Mouse (Mus musculus) MEL-GATA-1-ER (cell line): ENCODE data around the gene Usb1.
"Not testable (repeated sequence)": the region's sequence is repeated elsewhere in the genome, so short reads cannot be mapped to it uniquely, and the experiment has no call there.

Experiments
- DNase-seq: peaks from one replicate; pipeline ENCODE4 v3.0.0-alpha.2; 2012; ENCODE audit warnings: low read depth; ENCODE audit errors: extremely low read depth

The Usb1 gene

DNA sequence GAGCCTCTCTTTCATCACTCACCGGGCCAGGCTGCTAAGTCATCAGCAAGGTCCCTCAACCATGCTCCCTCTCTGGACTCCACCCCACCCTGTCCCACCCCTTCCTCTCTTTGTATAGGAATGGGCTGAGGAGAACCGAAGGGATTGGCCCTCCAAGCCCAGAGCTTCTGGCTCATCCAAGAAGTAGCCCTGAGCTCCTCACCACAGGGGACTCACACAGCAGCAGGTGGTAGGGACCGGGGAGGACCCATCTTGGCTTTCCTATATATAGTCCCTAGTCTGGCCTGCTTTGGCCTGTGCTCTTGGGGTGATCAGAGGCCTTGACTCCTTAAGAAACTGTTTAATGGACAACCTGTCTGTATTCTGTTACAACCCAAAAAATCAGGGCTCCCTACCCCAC, 42.3 kb downstream of the Usb1 start:
- no peak for DNase-seq

DNA sequence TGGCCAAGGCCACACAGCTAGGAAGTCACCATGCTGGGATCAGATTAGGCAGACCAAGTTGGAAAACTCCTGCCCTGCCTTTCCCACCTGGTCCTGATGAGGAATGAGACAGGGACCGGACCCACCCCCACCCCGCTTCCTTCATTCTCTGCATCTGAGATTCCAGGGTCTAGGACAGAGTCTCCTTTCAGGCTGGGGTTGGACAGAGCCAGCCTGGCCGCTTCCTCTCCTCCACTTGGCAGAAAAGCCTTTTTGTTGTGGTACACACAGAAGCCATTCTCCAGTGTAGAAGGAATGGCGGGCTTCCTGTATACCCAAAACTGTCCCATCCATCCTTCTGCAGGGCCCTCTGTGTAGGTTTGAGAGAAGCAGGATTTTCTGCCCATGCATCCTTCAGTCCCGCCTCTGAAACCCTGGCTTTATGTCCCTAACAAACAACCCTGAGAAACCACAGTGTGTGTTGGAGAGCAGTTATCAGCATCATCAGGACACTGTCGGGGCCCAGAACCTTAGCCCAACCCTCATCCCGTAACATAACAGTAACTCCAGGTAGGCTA, 43.4 kb downstream of the Usb1 start:
- no peak for DNase-seq

DNA sequence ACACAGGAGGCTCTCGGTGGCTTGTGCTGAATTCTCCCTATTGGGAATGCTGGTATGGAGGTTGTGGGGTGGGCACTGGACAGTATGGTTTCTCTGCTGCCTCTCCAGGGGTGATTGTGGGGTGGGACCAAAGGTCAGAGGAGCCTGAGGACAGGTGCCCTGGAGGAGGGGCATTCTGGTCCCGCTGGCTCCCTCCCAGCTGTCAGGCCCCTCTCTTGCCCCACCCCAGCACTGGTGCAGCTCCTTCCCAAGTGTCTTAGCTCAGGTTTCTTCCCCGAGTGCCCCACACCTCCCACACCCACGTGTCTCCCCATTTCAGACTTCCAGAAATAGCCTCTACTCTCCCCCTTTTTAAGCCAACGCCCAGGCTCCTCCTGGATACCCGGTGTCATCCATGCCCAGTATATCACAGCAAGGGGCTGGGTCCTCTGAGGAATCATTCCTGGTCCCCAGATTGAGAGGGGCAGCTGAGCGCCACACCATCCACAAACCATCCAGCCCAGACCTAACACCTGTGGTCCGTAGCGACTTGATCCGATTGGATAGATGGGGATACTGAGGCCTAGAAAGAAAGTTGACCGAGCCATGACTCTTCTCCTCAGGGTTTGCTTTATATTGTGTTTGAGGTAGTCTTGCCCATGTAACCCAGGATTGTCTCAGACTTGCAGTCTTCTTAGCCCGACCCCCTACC, 44.4 kb downstream of the Usb1 start:
- DNase-seq: no peak

DNA sequence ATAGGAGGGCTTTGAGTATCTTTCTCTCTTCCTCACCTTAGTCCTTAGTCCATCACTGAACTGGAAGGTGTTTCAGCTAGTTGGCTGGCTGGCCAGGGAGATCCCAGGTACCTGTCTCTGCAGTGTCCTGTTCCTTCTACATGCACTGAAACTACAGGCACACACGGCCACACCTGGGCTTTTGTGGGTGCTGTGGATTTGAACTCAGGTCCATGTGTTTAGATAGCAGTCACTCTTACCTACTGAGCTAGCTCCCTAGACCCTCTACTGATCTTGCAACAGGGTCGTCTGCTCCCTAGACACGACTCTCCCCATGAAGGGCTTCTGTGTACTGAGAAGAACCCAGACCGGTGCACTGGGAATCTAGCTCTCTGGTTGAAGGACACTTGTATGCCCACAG, 45.0 kb downstream of the Usb1 start:
- DNase-seq: no peak

DNA sequence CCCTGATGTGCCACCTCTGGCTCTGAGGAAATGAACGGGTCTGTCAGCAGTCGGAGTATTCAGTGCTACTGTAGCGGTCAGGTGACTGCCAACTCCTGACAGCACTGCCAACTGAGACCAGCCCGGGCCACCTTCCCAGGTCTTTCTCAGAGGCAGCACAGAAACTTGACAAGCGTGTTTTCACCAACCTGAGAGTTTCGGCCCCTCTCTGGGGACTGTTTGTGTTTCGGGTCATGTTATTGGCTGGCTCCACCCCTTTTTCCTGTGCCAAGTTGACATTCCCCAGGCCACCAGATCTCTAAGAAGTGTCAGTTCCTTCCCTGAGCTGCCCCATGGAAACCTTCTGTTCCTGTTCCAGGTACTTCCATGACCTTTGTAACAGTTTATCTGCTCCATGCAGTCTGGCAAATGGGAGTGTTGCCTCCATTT, 45.8 kb downstream of the Usb1 start:
- DNase-seq: no peak

DNA sequence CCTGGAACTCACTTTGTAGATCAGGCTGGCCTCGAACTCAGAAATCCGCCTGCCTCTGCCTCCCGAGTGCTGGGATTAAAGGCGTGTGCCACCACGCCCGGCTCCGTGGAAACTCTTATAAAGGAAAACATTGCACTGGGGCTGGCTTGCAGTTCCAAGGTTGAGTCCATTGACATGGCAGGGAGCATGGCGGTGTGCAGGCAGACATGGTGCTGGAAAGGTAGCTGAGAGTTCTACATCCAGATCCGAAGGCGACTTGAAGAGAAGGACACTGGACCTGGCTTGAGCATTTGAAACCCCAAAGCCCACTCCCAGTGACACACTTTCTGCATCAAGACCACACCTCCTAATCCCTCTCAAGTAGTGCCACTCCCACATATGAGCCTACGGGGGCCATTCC, 46.8 kb downstream of the Usb1 start:
- not testable (repeated sequence) for DNase-seq

DNA sequence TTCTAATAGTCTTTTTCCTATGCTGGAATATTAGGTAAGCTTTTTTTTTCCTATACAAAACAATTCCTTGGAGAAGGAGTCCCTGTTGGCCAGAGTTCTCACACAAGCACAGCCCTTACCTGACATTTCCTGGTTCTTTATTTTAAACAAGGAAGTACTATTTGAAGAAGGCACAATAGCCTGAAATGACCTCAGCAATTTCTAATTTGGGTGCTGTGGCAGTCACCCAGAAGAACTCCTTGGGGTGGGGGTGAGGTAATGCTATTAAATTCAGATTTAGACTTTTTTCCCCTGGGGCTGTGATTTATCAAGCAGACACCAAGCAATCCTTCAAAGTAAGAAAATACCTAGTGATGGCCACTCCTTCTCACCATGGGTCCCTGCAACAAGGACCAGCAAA, 48.9 kb downstream of the Usb1 start:
- DNase-seq: no peak

DNA sequence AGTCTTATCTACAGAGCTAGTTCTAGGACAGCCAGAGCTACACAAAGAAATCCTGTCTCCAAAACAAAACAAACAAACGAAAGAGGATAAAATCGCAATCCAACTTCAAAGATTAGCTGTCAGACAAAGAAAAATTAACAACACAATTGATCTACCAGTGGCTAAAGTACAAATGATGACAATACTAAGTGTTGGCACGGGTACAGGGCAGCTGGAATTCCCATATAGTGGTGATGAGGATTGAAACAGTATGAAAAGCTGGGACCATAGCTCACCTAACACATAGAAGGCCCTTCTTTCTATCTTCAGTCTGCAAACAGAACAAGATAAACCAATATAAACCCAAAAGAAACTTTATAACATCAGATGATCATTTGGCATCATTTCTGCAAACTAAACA, 49.5 kb downstream of the Usb1 start:
- no peak for DNase-seq

DNA sequence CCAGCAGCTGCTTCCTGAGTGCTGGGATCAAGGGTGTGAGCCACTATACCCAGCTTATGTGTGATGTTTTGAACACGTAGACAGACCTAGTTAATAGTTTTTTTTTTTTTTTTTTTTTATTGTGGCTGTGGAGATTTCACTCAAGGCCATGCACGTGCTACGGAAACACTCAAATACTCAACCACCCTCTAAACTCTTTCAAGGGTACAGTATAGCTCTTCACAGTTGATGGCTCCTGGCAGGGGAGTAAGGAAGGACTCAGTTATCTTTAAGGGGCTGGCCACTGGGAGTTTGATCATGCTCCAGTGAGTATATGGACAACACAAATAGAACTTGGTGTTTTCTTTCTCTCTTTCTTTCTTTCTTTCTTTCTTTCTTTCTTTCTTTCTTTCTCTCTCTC, 52.4 kb downstream of the Usb1 start:
- DNase-seq: no peak

DNA sequence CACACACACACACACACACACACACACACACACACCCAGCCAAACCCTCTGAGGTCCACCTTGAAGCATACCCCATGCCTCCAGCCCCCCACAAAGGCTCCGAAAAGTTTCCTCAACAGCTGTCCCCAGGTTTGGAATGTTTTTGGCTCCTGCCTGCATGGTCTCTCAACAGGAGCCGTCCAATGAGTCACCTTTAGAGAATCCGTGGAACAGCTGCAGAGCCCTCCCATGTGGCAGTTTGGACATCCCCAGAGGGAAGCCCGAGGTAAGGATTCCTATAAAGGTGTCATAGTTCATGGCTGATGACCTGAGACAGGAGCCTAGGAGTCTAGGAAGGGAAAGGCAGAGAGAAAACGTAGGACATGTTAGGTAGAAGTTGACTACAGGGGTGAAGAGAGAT, 54.0 kb downstream of the Usb1 start:
- DNase-seq: no peak

DNA sequence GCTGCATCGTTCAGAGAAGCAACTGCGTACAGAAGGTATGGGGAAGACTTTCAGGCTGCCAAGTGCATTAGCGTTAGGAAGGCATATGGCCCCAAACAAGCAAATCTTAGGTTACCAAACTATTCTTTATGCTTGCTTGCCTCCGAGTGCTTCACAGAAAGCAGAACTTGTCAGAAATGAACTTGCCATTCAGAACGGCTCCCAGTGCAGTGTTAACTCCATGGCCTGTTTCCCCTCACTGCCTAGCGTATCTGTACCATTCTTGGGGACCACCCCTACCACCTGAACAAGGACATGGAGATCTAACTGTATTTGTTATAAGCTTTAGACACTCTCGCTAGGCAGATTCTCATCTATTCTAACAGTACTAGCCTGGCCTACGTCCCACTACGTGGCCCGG, 55.1 kb downstream of the Usb1 start:
- no peak for DNase-seq

DNA sequence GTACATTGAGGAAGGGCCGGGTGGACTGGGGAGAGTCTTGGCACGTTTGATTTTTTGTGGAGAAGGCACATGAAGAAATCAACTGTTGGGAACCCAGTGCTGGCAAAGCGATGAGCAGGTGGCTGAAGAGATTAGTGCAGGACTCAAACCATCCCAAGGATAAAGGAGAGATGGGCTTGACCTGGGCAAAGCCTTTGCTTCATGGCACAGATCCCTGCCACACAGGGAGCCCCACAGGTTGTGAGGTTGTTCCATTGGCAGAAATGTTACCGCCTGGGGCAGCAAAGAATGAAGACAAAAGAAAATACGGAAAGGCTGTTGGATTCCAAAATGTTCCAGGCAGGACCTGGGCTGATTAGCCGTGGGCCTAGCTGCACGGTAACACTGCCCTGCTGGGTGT, 55.9 kb downstream of the Usb1 start:
- DNase-seq: no peak

DNA sequence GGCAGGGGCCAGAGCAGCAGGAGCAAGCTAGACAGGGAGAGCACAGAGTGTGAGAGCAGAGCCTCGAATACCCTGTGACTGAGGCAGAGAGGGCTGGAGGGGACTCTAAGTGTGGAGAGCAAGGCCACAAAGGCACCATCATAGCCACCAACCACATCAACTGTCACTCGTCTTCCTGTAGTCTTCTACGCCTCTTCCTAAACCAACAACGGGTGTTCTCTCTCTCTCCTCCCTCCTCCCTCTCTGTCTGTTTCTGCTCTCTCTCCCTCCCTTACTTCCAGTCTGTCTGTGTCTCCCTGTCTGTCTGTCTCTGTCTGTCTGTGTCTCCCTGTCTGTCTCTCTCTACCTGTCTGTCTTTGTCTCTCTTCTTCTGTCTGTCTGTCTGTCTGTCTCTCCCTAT, 58.2 kb downstream of the Usb1 start:
- no peak for DNase-seq

DNA sequence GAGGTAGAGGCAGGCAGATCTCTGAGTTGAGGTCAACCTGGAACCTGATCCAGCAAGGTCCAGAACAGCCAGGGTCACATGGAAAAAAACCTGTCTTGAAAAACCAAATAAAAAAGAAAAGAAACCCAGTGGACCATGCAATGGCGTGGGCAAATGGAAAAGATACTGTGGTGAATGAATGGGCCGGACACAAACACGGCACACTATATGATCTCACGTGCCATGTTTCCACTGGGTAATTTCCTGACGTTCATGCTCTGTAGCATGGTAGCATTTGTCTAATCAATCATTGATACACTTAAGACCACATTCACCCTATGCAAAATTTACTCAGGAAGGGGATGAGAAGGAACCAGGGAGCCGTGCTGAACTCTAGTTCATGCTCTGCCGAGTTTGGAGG, 59.0 kb downstream of the Usb1 start:
- DNase-seq: no peak

DNA sequence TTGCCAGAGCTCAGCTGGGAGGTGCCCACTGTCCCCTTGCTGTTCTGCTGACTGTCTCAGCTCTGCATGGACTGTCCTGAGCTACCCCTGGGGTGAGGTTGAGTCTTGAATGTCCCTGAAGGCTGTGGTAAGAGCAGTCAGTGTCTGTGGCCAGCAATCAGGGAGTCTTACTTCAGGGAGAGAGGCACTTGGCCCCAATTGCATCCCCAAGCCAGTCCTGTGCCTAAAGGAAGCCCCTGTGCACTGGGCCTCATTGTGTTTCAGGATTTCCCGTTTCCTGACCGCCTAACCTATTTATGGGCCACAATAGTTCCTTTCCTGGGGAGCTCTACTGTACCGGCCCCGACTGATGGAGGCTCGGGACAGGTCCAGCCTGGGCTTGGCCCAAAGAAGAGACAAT, 60.5 kb downstream of the Usb1 start:
- DNase-seq: no peak

DNA sequence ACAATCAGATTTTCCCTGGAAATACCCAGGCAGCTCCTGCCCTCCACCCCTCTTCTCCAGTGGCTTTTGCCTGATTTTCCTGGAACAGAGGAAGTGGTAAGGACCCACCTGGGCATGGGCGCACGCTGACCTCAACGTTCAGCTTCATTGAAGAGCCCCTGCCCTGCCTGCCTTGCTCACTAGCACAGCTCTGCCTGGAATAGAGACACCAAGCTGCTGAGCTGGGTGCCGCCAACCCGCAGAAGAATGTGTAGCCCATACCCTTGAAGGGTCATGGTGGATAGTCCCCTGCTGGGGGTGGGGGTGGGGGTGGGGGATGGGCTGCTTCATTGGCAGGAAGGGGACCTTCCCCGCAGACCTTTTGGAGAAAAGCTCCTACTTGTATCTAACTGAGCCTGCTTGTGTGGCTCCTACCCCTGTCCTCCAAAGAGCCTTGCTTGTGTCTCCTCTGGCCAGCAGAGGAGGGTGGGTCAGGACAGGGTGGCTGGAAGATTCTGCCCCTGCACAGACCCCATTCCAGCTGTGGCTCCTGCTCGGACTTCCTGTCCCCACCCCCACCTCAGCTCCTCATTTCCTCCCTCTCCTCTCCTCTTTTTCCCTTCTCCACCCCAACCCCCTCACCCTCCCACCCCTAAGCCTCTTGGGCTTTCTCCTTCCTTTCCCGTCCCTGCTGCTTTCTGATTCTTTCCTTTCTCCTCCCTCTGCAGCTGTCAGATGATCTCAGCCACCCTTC, 63.3 kb downstream of the Usb1 start:
- no peak for DNase-seq

DNA sequence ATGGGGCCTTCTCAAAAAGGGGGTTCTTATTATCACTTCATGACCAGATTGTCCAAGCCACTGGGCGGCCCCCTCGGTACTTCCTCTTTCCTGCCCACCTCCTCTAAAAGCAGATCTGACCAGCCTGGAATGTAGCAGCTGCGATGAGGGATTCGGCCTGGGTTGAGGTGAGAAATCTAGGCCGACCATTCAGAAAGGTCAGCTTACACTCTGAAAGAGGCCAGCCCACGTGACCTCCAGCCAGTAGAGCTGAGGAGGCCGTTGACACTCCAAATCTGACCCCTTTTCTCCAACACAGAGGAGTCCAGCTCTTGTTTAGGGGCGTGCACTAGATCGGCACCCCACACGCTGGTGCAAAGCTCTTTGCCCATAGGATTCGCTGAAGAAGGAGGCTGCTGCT, 64.7 kb downstream of the Usb1 start:
- no peak for DNase-seq
